Mouse (Mus musculus) hindbrain, embryonic 14.5 days (tissue): Measurements from ENCODE around the gene Tnnt2. TPM values are rescaled to one million over a fixed set of nuclear protein-coding genes. Genes with fewer than 3 reads are reported as not detected.
A peak's percentile ranks its signal among the peaks of the same experiment; 100 is the strongest.

Source experiments
- ATAC-seq: fragments of 200-750 bp; cut with Nextera tagmentation; 2 replicates; pipeline ENCODE4 v1.8.0; 2017; ENCODE audit warnings: moderate number of reproducible peaks, mild to moderate bottlenecking, moderate TSS enrichment, moderate library complexity; ENCODE audit not compliant: low FRiP score
- DNase-seq: peaks from one replicate; pipeline ENCODE4 v3.0.0-alpha.2; 2015; ENCODE audit warnings: low spot score
- H3K27ac ChIP-seq: fragments of 300-500 bp; sonication (generic); 2 replicates; pipeline ENCODE4 v1.5.1; 2014; ENCODE audit warnings: mild to moderate bottlenecking, moderate library complexity
- H3K27me3 ChIP-seq: fragments of 300-500 bp; sonication (generic); 2 replicates; pipeline ENCODE4 v1.6.1; 2014; ENCODE audit warnings: mild to moderate bottlenecking, low read length, mixed read lengths; ENCODE audit not compliant: control insufficient read depth, insufficient read depth
- H3K36me3 ChIP-seq: fragments of 300-500 bp; sonication (generic); replicated peaks from 2 replicates; pipeline ENCODE4 v1.6.1; 2014; ENCODE audit not compliant: control insufficient read depth, insufficient read depth
- H3K4me1 ChIP-seq: fragments of 300-500 bp; sonication (generic); replicated peaks from 2 replicates; pipeline ENCODE4 v1.6.1; 2014; ENCODE audit warnings: antibody characterized with exemption, low read length, mixed read lengths; ENCODE audit not compliant: control insufficient read depth, insufficient read depth
- H3K4me2 ChIP-seq: fragments of 300-500 bp; sonication (generic); replicated peaks from 2 replicates; pipeline ENCODE4 v1.6.1; 2014; ENCODE audit warnings: mild to moderate bottlenecking, moderate library complexity
- H3K4me3 ChIP-seq: fragments of 300-500 bp; sonication (generic); replicated peaks from 2 replicates; pipeline ENCODE4 v1.5.1; 2014; ENCODE audit warnings: mild to moderate bottlenecking, low read length
- H3K9ac ChIP-seq: fragments of 300-500 bp; sonication (generic); 2 replicates; pipeline ENCODE4 v1.6.1; 2014
- H3K9me3 ChIP-seq: fragments of 300-500 bp; sonication (generic); 2 replicates; pipeline ENCODE4 v1.6.1; 2016; ENCODE audit warnings: low read length; ENCODE audit not compliant: control insufficient read depth
- WGBS: fragments of 180-500 bp; shearing (Covaris S2); extraction: QIAGEN DNeasy Blood & Tissue Kit; methylation state at CpG from one replicate; pipeline ENCODE4 v1.1.7; 2014; 5-methylcytosine and 5-hydroxymethylcytosine counted together
- polyA plus RNA-seq: library from polyadenylated mRNA; unstranded; fragments of >200 nt; fragmentation: Nextera tagmentation; extraction: Ambion mirVana; gene quantifications from 2 replicates; pipeline ENCODE4 v1.2.1, GENCODE M21; 2014

The Tnnt2 gene
- polyA plus RNA-seq = 0.39 and 0.70 TPM in 2 replicates

DNA sequence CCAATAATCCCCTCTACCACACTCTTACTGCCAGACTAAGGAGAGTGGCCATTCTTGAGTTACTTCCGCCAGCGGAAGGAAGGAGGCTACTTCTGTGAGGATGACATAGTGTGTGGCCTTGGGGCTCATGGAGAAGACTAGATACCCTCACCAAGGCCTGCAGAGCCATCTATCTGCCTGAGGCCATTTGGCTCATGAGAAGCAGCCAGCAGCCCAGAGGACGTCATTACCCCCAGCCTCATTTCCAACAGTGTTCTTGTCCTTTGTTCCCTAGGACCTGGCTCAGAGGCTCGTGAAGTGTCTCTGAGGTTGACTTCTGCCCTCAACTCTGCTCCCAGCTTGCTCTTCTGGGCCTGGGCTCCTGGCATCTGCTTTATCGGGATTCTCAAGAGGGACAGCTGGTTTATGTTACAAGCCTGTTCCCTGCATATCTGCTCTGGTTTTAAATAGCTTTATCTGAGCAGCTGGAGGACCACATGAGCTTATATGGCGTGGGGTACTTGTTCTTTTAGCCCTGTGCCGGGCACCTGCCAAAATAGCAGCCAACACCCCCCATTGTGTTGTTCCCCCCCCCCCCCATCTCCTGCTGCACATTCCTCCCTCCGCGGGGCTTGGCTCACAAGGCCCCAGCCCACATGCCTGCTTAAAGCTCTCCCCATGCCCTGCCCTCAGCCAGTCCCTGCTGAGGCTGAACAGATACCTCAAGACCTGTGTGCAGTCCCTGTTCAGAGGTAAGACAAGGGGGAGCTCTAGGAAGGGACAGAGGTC lies at the start of gene Tnnt2:
Tnnt2 (plus strand) TSS at position 639 of the 768 bp plus-strand sequence.
- Histone ChIP-seq H3K27ac (no peak within 1 kb of the TSS), H3K27me3 (no peaks in the 10 kb centered on the region), H3K9me3 (no peaks in the 10 kb centered on the region), H3K4me3 (no peak within 1 kb of the TSS), H3K9ac (no peak within 1 kb of the TSS), H3K4me1 (no peaks in the 10 kb centered on the region), H3K4me2 (no peak within 1 kb of the TSS), H3K36me3 (no peaks in the 10 kb centered on the region)
- WGBS = 60% methylated on average over 9 of the region's 9 CpGs
- ATAC-seq (no peak), DNase-seq (no peak)

DNA sequence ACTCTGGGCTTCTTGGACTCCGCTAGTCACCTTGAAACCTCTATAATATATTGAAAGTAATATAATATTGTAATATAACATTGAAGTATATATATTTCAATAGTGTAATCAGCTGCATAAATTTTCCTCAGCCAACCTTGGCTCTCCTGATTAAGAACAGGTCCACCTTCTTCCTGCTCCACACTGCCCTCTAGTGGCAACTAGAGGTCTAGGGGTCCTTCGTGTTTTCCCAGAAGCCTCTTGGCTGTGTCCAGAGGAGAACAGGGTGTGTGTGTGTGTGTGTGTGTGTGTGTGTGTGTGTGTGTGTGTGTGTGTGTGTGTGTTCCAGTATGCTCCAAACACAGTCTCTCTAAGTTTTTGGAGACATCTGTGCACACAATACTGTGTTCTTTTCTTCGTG lies 48.4 kb upstream of the Tnnt2 start:
- Histone ChIP-seq H3K4me1 (no peaks in the 10 kb centered on the region), H3K27me3 (no peaks in the 10 kb centered on the region), H3K4me3 (no peak overlapping the region), H3K9ac (no peak overlapping the region), H3K9me3 (no peaks in the 10 kb centered on the region), H3K27ac (no peak overlapping the region), H3K36me3 (no peaks in the 10 kb centered on the region), H3K4me2 (no peak overlapping the region)
- no peak for ATAC-seq
- WGBS = 47% methylated on average over 3 of the region's 3 CpGs
- peak; percentile 83 for DNase-seq

DNA sequence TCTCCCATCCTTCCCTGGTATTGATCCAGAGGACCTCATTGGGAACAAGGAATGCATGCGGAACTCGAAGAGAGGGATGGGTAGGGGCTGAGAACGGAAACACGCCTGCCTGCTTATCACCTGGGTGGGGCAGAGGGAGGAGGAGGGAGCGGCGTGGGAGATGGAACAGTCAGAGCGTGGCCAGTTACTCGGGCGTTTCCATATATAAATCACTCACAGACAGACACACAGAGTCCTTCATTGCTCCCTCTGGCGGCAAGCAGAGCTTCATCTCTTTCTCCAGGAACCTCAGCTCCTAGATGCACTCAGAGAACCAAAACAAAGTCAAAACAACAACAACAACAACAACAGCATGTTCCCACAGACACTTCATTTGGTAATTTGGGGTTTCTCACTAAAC lies 47.4 kb upstream of the Tnnt2 start:
- no peak overlapping the region for H3K27ac ChIP-seq
- no peak overlapping the region for H3K4me2 ChIP-seq
- no peaks in the 10 kb centered on the region for H3K36me3 ChIP-seq
- 0 out of 2 replicates have a peak, but pooled peaks cover 3% of the 10 kb centered on the region for H3K27me3 ChIP-seq
- DNase-seq = no peak
- no peak overlapping the region for H3K4me3 ChIP-seq
- H3K4me1 ChIP-seq = peaks cover 4% of the 10 kb centered on the region; the same call in 1 of the 2 replicates
- 46% methylated on average over 10 of the region's 10 CpGs for WGBS
- no peaks in the 10 kb centered on the region for H3K9me3 ChIP-seq
- no peak overlapping the region for H3K9ac ChIP-seq
- no peak for ATAC-seq

DNA sequence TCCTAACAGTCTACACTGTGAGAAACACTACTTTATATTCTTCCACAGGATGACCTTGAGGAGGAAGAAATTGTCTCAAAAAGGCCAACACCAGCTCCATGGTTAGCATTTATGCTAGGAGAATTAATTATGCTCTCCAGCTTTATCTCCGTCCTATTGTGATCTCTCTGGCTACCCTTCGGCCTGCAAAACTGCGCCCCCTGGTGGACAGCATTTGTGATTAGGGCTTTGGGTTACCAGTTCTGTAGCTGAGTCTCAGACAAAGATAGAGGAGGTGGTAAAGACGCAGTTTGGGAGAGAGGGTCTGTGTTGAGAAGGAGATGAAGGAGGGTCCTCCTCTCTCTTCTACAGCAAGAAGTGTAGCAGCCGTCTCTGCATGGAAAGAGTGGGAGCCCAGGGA lies 46.3 kb upstream of the Tnnt2 start:
- 7% methylated on average over 5 of the region's 5 CpGs for WGBS
- peaks cover 6% of the 10 kb centered on the region; the same call in 1 of the 2 replicates for H3K4me1 ChIP-seq
- no peak overlapping the region for H3K27ac ChIP-seq
- no peak overlapping the region for H3K9ac ChIP-seq
- H3K4me3 ChIP-seq = no peak overlapping the region
- no peak overlapping the region for H3K4me2 ChIP-seq
- 0 out of 2 replicates have a peak, but pooled peaks cover 15% of the 10 kb centered on the region for H3K27me3 ChIP-seq
- H3K9me3 ChIP-seq = no peaks in the 10 kb centered on the region
- H3K36me3 ChIP-seq = no peaks in the 10 kb centered on the region
- no peak for ATAC-seq
- peak; percentile 75 for DNase-seq

DNA sequence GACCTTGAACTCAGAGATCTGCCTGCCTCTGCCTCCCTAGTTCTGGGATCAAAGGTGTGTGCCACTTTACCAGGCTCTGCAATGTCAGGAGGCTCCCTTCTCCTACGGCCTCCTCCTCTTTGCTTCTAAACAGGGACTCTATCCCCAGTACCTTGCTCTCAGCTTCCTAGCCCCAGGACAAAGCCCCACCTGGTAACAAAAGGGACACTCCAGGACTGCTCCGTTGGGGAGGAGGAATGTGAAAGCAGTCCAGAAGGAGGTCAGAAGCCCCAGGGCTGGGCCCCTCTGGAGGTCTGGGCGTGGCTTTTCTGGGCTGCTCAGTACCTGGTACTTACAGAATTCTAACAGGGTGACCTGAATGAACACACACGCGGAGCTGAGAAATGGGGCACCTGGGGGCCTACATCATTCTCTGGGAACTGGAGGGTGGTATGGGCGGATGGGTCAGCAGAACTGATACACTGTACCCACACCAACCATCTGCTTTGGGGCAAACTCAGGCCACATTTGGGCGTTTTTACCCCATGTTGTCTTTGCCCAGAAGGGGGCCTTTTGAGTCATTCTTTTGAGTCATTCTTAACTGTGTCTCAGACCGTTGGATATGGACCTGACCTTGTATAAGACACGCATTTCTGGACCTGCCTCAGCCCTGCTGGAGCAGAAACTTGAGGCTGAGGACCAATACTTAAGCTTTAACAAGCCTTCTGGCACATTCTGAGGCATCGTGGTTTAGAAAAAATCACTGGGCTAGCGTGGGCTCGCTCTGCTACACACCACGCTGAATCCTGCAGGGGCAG lies 43.8 kb upstream of the Tnnt2 start:
- H3K27me3 ChIP-seq = 0 out of 2 replicates have a peak, but pooled peaks cover 17% of the 10 kb centered on the region
- H3K9me3 ChIP-seq = no peaks in the 10 kb centered on the region
- ATAC-seq (no peak), DNase-seq (no peak)
- 63% methylated on average over 13 of the region's 13 CpGs for WGBS
- H3K9ac ChIP-seq = no peak overlapping the region
- peaks cover 6% of the 10 kb centered on the region; the same call in 1 of the 2 replicates for H3K4me1 ChIP-seq
- H3K4me3 ChIP-seq = no peak overlapping the region
- H3K4me2 ChIP-seq = no peak overlapping the region
- no peak overlapping the region for H3K27ac ChIP-seq
- H3K36me3 ChIP-seq = no peaks in the 10 kb centered on the region

DNA sequence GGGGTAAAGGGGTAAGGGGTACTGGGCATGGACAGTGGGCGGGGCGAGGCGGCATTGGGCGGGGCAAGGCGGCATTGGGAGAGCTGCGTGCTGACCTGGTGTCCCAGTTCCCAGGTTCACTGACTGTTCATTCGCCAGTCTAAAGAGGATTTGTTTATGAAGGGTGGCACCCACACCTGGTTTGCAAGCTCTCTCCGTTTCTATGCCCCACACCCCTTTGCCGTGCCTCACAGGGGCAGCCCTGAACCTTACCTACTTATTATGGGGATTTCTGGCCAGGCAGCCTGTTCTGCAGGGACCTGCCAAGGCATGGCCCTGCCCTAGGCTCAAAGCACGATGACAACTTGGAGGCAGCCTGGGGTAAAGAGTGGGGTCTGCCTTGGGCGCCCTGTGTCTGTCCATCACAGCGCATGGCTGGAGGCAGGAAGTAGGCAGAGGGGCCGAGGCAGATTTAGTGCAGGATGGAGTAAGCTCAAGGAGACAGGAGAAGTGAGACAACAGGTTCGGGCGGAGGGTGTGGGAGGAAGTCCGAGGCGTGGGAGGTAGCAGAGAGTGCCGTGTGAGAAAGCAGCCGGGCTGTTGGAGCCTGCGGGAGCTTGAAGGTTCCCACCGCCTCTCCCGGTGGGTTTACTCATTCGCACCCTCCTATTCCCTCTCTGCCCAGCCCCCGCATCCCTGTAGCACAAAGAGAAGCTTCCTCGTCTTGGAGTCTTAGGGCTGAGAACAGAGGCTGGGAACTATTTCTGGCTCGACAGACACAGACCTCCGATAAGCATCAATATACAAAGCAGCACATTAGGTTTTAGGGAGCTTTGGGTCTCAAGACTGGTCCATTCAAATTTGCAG lies 42.6 kb upstream of the Tnnt2 start:
- H3K9me3 ChIP-seq = no peaks in the 10 kb centered on the region
- H3K27me3 ChIP-seq = 0 out of 2 replicates have a peak, but pooled peaks cover 17% of the 10 kb centered on the region
- no peak overlapping the region for H3K9ac ChIP-seq

DNA sequence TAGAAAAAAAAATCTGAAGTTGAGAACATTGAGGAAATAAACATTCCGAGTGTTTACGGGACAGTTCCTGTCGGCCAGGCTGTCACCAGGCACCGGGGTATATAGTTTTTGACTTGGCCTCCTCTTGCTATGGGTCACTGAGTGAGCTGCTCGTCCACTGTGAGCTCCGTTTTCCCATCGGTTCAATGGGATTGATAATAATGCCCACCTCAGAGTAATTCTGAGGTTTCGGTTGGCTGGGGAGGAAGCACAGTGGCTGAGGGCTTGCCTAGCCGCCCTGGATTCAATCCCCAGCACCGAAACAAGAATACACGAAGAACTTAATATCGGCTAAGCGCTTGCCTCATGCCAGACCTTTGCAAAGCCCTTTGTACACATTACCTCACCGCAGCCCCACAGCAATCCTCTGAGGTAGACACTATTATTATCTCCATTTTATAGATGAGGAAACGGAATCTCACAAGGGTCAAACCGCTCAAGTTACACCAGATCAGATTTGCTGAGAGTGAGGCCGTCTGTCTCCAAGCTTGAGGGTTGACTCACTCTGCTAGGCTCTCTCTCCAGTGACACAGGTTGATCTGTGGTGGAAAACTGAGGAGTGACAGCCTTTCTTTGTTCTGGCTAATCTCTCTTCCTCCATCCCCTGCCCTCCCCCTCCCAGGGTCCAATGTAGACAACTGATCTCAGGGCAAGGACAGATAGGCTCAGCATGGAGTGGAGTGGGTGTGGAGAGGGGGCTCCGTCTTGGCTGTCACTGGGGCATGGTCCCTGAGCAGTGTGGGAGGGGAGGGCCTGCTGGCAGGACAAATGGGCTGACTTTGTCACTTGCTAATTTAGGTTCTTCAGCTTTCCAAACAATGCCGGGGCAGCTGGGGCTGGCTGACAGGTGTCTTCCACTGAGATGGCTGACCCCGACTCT lies 41.7 kb upstream of the Tnnt2 start:
- H3K36me3 ChIP-seq = no peaks in the 10 kb centered on the region
- H3K4me2 ChIP-seq = peak overlapping the region; percentile 40
- ATAC-seq = no peak
- 0 out of 2 replicates have a peak, but pooled peaks cover 17% of the 10 kb centered on the region for H3K27me3 ChIP-seq
- no peak overlapping the region for H3K27ac ChIP-seq
- DNase-seq = no peak
- H3K4me3 ChIP-seq = no peak overlapping the region
- no peaks in the 10 kb centered on the region for H3K9me3 ChIP-seq
- no peak overlapping the region for H3K9ac ChIP-seq
- peaks cover 6% of the 10 kb centered on the region; the same call in 1 of the 2 replicates for H3K4me1 ChIP-seq
- 40% methylated on average over 20 of the region's 20 CpGs for WGBS

More for the DNA sequence above, 42.6 kb upstream of the Tnnt2 start:
- no peak overlapping the region for H3K4me3 ChIP-seq
- DNase-seq = no peak
- H3K27ac ChIP-seq = no peak overlapping the region
- H3K4me1 ChIP-seq = peaks cover 6% of the 10 kb centered on the region; the same call in 1 of the 2 replicates
- peak overlapping the region; percentile 40 for H3K4me2 ChIP-seq
- WGBS = 19% methylated on average over 27 of the region's 27 CpGs
- H3K36me3 ChIP-seq = no peaks in the 10 kb centered on the region
- 0 out of 2 replicates have a peak, but pooled peaks have one; percentile 23 for ATAC-seq

DNA sequence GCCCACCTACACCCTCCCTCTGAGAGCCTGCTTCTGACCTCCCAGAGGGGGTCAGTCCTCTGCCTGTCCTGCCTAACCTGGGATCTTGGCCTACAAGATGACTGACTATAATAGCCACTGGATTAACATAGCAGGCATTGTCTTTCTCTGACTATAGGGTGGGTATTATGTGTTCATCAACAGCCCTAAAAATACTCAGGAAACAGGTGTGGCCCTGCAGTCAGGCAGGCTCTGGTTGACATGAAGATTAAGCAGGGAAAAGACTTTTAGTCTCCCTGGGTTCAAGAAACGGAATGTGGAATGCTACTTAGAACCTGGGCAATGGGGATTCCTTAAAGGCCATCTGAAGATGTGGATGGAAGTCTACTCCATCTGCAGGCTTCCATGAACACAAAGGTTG lies 37.7 kb upstream of the Tnnt2 start:
- DNase-seq (no peak), ATAC-seq (no peak)
- no peaks in the 10 kb centered on the region for H3K36me3 ChIP-seq
- no peak overlapping the region for H3K27ac ChIP-seq
- no peak overlapping the region for H3K4me3 ChIP-seq
- peaks cover 5% of the 10 kb centered on the region; the same call in 1 of the 2 replicates for H3K4me1 ChIP-seq
- no peaks in the 10 kb centered on the region for H3K9me3 ChIP-seq
- no peak overlapping the region for H3K4me2 ChIP-seq
- 85% methylated on average over 1 of the region's 1 CpGs for WGBS
- no peak overlapping the region for H3K9ac ChIP-seq
- 0 out of 2 replicates have a peak, but pooled peaks cover 16% of the 10 kb centered on the region for H3K27me3 ChIP-seq
